Mouse (Mus musculus): ENCODE data around the gene Gja1. TPM values are rescaled to one million over a fixed set of nuclear protein-coding genes. Genes with fewer than 3 reads are reported as not detected.

The Gja1 gene
- total RNA-seq, 2 experiments from 2014 or later = 29.0 to 56.0 TPM

- DNase-seq = no peak
These were observed 38.9 kb downstream of the Gja1 start for GRCm38 (mm10) chr10:56415894-56416570.

- no peak for DNase-seq
These were observed 45.4 kb downstream of the Gja1 start for GRCm38 (mm10) chr10:56422518-56422917.

GRCm38 (mm10) chr10:56425016-56425798 is 48.1 kb downstream of the Gja1 start:
- no peak for DNase-seq

GRCm38 (mm10) chr10:56426369-56426768 is 49.2 kb downstream of the Gja1 start:
- DNase-seq = no peak

- no peak for DNase-seq
These were observed 50.3 kb downstream of the Gja1 start for GRCm38 (mm10) chr10:56427382-56427781.

- DNase-seq = no peak
These were observed 50.7 kb downstream of the Gja1 start for GRCm38 (mm10) chr10:56427827-56428226.

- no peak for DNase-seq
These were observed 51.9 kb downstream of the Gja1 start for GRCm38 (mm10) chr10:56429011-56429410.

- DNase-seq = peak; percentile 11
These were observed 54.7 kb downstream of the Gja1 start for GRCm38 (mm10) chr10:56431600-56432389.

GRCm38 (mm10) chr10:56432390-56432709 is 55.2 kb downstream of the Gja1 start:
- no peak for DNase-seq

- DNase-seq = no peak
These were observed 60.2 kb downstream of the Gja1 start for GRCm38 (mm10) chr10:56437290-56437689.

- no peak for DNase-seq
These were observed 62.5 kb downstream of the Gja1 start for GRCm38 (mm10) chr10:56439638-56440037.

- no peak for DNase-seq
These were observed 67.3 kb downstream of the Gja1 start for GRCm38 (mm10) chr10:56444457-56444856.

- no peak for DNase-seq
These were observed 71.9 kb downstream of the Gja1 start for GRCm38 (mm10) chr10:56449030-56449429.

Other genes with a start within 250 kb of the Gja1 start
- gene Tbc1d32, start 148.6 kb upstream of the Gja1 start, total RNA-seq (2021) = 1 to 10 TPM; 2.1 to 2.4 TPM